Mouse (Mus musculus): ENCODE measurements around the gene Ak1.

DNA sequence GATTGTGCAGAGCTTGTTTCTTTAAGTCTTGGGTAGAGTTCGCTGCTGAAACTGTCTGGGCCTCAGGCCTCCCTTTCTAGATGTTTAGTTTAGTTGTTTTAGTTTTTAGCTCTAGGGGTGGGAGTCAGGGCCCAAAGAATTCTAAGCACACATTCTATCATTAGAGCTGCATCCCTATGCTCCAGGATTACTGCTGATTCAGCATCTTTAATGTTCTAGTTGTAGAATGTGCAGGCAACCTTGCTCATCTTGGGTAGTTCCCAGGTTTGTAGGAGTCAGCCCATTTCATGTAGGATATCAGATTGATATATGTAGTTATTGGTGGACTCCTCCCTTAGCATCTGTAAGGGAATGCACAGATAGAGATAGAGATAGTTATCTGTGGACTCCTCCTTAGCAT is 4.4 kb upstream of the Ak1 start:
- TF ChIP-seq POLR2A (IDR thresholded peaks at IDR 0.05; ENCODE audit: low read depth, low read length): no peak
- TF ChIP-seq EP300 (IDR thresholded peaks at IDR 0.05; ENCODE audit: low read length): no peak
- no peak for TF ChIP-seq CTCF (conservative IDR thresholded peaks at IDR 0.05 in 1 of 2, IDR thresholded peaks at IDR 0.05 in 1 of 2; ENCODE audit: low read depth in 2 of 2, low read length in 2 of 2)
- no peak for TF ChIP-seq BHLHE40 (IDR thresholded peaks at IDR 0.05; ENCODE audit: low read depth, low read length)
- no peak for TF ChIP-seq HCFC1 (IDR thresholded peaks at IDR 0.05; ENCODE audit: low read depth, low read length)
- no peak for TF ChIP-seq ZMIZ1 (IDR thresholded peaks at IDR 0.05; ENCODE audit: low read depth, low read length)

Measured in CH12.LX (cell line).